Mouse (Mus musculus) adrenal gland, postnatal 10 days (tissue): ENCODE results near the gene Tmem185a. TPM values are rescaled to one million over a fixed set of nuclear protein-coding genes. Genes with fewer than 3 reads are reported as not detected.
A peak's percentile ranks its signal among the peaks of the same experiment; 100 is the strongest.
"Not testable (repeated sequence)": the region's sequence is repeated elsewhere in the genome, so short reads cannot be mapped to it uniquely, and the experiment has no call there.

ENCODE experiments used
- DNase-seq: peaks from one replicate; pipeline ENCODE4 v3.0.0; 2021; ENCODE audit warnings: mixed read lengths
- long read RNA-seq, 2 experiments: library from polyadenylated mRNA; stranded (forward); transcript quantifications; one replicate each; pipeline ENCODE4 v2.0.0; 2021
- total RNA-seq, 2 experiments: library from RNA; stranded (reverse); gene quantifications; 2 replicates each; pipeline ENCODE4 v1.2.3; 2021

Gene Tmem185a
- 10 to 100 TPM; 40.0 to 42.6 TPM for total RNA-seq
- long read RNA-seq, experiment 1, transcript Tmem185a-202 (7 exons, 1,307 nt): major isoform, 23 of 46 reads
- long read RNA-seq, experiment 1, partial matches to known transcripts: 0 of 46 reads
- long read RNA-seq, experiment 1, other reads (novel, unspliced or antisense): 19 of 46 reads
- long read RNA-seq, experiment 2, transcript Tmem185a-202 (7 exons, 1,307 nt): major isoform, 21 of 37 reads
- long read RNA-seq, experiment 2, transcript Tmem185a-201 (6 exons, 2,429 nt): minor isoform, 5 of 37 reads
- long read RNA-seq, experiment 2, partial matches to known transcripts: 1 of 37 reads
- long read RNA-seq, experiment 2, other reads (novel, unspliced or antisense): 10 of 37 reads

GRCm38 (mm10) chrX:70476792-70477776 is at the start of gene Tmem185a:
Gene Tmem185a (minus strand): TSS chrX:70477180.
- peak; percentile 90 for DNase-seq

GRCm38 (mm10) chrX:70514413-70514812 is 37.4 kb upstream of the Tmem185a start:
- not testable (repeated sequence) for DNase-seq

GRCm38 (mm10) chrX:70487328-70487727 is 10.3 kb upstream of the Tmem185a start:
- DNase-seq: not testable (repeated sequence)

- DNase-seq: no peak
Observed at GRCm38 (mm10) chrX:70482154-70482553, 5.2 kb upstream of the Tmem185a start.

- DNase-seq: no peak
Observed at GRCm38 (mm10) chrX:70478701-70479100, 1.7 kb upstream of the Tmem185a start.

- no peak for DNase-seq
Observed at GRCm38 (mm10) chrX:70475215-70475765, 1.7 kb downstream of the Tmem185a start.

- no peak for DNase-seq
Observed at GRCm38 (mm10) chrX:70466897-70467296, 10.1 kb downstream of the Tmem185a start.

GRCm38 (mm10) chrX:70465489-70465888 is 11.5 kb downstream of the Tmem185a start:
- DNase-seq: peak; percentile 17

- no peak for DNase-seq
Observed at GRCm38 (mm10) chrX:70463621-70464020, 13.4 kb downstream of the Tmem185a start.

- not testable (repeated sequence) for DNase-seq
Observed at GRCm38 (mm10) chrX:70452359-70452758, 24.6 kb downstream of the Tmem185a start.

- not testable (repeated sequence) for DNase-seq
Observed at GRCm38 (mm10) chrX:70425473-70425872, 51.5 kb downstream of the Tmem185a start.

Other genes starting within 250 kb of the Tmem185a start
- gene Ids, start 112.1 kb downstream of the Tmem185a start, total RNA-seq: 10 to 100 TPM; 22.7 to 26.3 TPM
- gene 1110012L19Rik, start 91.3 kb downstream of the Tmem185a start, total RNA-seq: 10 to 100 TPM; 19.6 to 22.0 TPM